Mouse (Mus musculus): ENCODE data around the gene Akap6.

The Akap6 gene

DNA sequence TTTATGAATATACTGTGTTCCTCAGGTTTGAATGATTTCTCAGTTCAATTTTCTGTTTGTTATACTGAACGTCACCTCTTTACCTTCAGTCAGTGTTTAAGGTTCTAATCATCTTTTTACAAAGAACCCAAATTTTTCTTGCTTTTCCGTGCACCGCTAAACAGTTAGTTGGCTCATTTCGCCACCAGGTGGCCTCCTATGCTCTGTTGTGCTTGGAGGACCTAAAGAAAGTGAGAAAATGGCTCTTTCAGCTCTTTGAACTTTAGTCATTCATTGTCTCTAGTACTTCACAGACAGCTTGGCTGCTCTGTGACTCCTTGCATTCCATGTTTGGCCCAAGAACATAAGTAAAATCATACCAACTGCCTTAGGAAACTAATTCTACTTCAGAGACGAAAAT is 343.6 kb downstream of the Akap6 start:
- no peak for DNase-seq (ENCODE audit: low spot score)

GRCm38 (mm10) chr12:53057606-53058005 is 358.4 kb downstream of the Akap6 start:
- no peak for DNase-seq (ENCODE audit: low spot score)

DNA sequence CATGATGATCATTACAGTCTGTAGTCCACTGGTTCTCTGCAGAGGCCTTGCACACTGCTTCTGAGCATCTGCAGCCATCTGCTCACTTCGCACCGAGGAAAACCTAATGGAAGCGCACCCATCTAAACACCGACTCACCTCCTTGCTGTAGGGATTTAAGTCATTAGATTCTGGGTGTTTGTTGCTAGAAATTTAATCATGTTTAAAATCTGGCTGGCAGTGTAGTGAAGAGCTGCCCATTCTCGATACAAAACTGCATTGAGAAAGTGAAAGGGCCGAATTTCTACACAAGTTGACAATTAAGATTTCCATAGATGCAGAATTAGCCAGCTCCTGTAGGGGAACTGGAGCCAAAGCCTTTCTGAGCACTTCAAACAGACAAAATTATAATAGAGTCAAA is 361.7 kb downstream of the Akap6 start:
- DNase-seq (ENCODE audit: low spot score): no peak

DNA sequence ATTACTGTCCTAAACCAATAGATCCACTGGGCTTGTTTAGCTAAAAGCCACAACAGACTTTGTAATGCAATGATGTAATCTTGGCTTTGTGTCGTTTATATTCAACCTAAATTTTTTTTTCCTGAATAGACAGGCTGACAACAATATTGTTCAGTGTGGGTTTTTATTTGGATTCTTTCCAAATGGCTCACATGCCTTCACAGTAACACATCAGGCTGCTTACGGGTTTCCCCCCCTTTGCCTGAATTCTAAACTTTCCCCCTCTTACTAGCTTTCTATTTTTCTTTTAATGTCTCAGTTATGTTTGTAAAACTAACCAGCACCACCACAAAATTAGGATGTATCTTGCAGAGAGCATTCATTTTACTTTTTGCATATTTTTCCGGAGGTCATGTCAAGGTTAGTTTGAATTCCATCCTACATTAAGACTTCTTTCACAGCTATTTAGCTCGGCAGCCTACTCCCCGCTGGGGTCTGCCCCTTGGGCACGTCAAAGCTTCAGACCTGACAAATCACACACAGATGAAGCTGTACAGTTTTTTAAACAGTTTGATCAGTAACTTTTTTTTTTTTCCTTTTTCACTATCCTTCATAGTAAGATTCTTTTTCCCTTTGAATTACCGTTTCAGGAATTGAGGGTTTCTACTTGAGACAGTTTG is 362.4 kb downstream of the Akap6 start:
- DNase-seq (ENCODE audit: low spot score): no peak

GRCm38 (mm10) chr12:53063003-53063402 is 363.8 kb downstream of the Akap6 start:
- no peak for DNase-seq (ENCODE audit: low spot score)

DNA sequence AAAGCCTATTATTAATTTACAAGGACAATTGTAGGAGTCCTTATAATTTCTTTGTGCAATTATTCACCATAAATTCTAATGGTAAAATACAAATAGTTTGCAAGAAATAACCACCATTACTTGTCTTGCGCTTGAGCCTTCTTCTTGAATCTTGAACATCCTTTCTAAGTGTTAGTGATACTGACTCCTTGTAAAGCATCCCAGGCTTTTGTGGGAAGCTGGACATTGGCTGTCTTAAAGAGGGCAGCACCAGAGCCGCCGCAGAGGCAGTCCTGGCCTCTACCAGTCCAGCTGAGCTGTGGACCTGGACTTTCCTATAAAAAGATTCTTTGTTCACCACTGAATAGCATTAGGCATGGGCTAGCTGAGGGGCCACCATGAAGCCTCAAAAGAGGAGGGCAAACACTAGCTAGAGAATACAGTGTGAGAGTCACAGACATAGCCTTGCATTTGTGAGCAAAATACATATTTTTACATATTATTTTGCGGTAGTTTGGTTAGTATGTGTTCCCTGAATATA is 365.1 kb downstream of the Akap6 start:
- DNase-seq (ENCODE audit: low spot score): no peak

GRCm38 (mm10) chr12:53065031-53065785 is 366.0 kb downstream of the Akap6 start:
- no peak for DNase-seq (ENCODE audit: low spot score)

DNA sequence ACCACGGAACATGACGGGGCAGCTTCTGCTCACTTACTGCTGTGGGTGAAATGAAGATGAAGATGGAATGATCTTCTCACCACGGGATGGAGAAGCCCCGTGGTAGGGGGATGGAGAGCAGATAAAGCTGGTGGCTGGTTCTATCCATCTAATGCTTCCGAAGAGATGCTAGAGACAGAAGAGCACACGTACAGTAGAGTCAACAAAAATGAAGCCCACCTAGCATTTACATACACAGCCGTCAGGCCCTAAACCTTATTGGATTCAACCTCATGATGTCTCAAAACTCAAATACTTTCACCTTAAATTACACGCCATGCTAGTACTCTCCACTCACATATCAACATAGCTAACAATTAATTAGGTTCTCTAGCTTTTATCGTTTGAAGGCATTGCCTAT is 367.1 kb downstream of the Akap6 start:
- DNase-seq (ENCODE audit: low spot score): no peak

DNA sequence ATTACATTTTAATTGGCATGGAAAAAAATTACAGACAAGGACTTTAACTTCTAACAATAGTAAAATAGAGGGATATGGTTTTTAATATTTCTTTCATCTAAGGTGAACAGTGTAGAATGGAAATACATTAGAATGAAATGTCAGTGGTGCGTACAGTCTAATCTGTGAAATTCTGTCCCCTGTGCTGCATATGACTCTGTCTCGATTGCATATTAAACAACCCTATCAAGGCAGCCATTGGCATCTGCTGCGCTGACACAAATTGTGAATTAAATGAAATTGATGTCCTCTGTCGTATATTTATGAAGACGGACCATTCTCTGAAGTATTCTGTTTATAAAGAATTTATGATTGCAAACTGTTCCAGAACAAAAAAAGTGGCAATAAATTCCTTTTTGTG is 371.7 kb downstream of the Akap6 start:
- no peak for DNase-seq (ENCODE audit: low spot score)

- no peak for DNase-seq (ENCODE audit: low spot score)
These were observed 377.6 kb downstream of the Akap6 start for GRCm38 (mm10) chr12:53076595-53077400.

GRCm38 (mm10) chr12:53085789-53086188 is 386.6 kb downstream of the Akap6 start:
- no peak for DNase-seq (ENCODE audit: low spot score)

- no peak for DNase-seq (ENCODE audit: low spot score)
These were observed 413.1 kb downstream of the Akap6 start for GRCm38 (mm10) chr12:53112276-53112675.

DNA sequence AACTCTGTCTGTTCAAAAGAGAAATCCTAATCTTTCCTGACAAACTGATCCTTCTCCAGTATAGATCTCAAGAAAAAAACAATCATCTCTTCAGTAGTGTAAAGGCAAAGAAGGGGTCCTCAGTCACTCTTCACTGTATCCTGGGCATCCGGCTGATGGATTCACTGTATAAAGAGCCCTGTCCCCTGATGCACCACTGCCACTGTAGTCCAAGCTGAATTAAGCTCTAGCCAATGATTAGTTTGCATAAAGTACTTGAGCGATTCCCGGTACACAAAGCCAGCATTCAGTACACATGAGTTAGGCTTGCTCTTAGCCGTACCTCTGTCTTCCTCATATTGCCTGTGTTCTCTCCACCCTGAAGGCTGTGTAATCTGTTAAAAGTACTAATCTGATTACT is 420.2 kb downstream of the Akap6 start:
- DNase-seq (ENCODE audit: low spot score): no peak

DNA sequence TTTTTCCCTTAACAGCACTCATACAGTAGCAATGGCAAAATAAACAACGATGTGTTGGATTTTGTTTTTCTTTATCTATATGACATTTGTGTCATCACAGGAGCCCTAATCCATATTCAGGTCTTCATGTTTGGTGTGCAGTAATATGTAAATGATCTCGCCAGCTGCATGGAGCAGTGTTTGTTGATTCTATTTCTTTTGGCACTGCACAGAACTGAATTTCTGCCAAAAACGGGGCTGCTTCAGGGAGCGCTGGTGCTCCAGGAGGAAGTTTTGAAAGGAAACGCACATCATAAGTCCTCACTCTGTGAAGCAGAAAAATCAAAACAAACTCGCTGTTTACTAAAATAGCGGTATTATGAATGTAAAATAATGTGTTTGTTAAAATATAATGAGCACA is 424.9 kb downstream of the Akap6 start:
- peak; percentile 41 for DNase-seq (ENCODE audit: low spot score)

- DNase-seq (ENCODE audit: low spot score): no peak
These were observed 425.5 kb downstream of the Akap6 start for GRCm38 (mm10) chr12:53124696-53125095.

- no peak for DNase-seq (ENCODE audit: low spot score)
These were observed 426.1 kb downstream of the Akap6 start for GRCm38 (mm10) chr12:53125286-53125685.

GRCm38 (mm10) chr12:53134196-53134595 is 435.0 kb downstream of the Akap6 start:
- no peak for DNase-seq (ENCODE audit: low spot score)

DNA sequence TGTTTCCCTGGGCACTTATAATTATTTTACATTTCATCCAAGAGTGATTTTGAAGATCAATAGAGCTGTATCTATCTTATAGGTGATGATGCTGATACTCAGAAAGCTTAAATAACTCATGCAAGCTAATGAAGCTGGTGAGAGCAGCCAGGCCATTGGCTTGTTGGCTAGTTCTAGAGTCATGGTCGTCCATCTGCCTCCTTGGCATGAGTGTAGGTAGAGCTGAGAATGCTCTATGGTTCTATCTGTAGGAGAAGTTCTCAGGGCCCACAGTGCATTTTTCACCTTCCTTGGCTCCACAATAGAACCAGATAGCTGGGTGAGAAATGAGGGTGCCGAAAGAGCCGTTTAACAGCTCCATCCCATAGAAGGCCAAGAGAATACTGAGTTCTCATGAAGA is 438.1 kb downstream of the Akap6 start:
- DNase-seq (ENCODE audit: low spot score): no peak

- DNase-seq (ENCODE audit: low spot score): no peak
These were observed 445.0 kb downstream of the Akap6 start for GRCm38 (mm10) chr12:53144122-53144695.

- no peak for DNase-seq (ENCODE audit: low spot score)
These were observed 445.6 kb downstream of the Akap6 start for GRCm38 (mm10) chr12:53144760-53145159.

DNA sequence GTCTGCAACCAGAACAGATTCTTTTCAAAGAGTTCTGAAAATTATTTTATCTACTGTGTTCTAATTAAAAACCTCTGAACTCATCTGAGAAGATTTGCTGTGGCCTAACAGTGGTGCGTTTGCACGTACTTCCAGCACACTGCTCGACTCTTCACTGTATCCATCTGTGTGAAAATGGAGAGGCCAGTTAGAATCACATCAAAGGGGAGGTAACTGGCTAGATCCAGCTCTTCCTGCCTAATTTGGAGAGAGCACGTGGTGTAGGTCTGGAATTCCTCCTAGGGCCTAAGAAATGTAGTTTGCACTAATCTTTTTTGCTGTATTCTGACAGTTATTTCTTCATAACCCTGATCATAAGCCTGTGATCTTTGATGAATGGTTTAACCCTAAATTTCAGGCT is 446.3 kb downstream of the Akap6 start:
- DNase-seq (ENCODE audit: low spot score): no peak

DNA sequence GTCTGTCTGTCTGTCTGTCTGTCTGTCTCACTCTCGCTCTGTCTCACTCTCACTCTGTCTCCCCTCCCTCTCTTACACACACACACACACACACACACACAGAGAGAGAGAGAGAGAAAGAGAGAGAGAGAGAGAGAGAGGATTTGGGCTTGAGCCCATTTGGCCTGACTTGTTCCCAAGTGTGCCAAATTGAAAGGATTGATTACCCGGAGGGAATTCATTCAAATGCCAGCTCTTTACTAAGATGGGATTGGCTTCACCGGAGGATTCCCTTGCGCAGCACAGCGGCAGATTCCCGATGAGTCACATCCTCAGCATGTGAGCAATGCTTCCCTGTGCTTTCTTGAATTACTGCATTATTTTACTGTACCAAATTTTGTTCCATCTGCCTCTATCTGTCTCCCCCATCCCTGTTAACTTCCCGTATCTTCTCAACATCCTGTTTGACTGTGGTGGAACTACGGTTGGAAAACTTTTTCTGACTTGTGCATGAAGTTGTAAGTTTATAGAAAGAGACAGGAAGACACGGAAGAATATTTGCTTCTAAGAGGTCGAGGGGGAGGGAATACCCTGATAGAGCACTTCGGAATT is 447.4 kb downstream of the Akap6 start:
- peak; percentile 12 for DNase-seq (ENCODE audit: low spot score)
